Mouse (Mus musculus) kidney, embryonic 15.5 days (tissue): ENCODE measurements around the gene Il2ra. TPM values are rescaled to one million over a fixed set of nuclear protein-coding genes. Genes with fewer than 3 reads are reported as not detected.

ENCODE experiments used
- ATAC-seq: fragments of 200-750 bp; cut with Nextera tagmentation; replicated peaks from 2 replicates; pipeline ENCODE4 v1.8.0; 2017; ENCODE audit warnings: moderate TSS enrichment; ENCODE audit not compliant: low FRiP score
- H3K27ac ChIP-seq: fragments of 300-500 bp; sonication (generic); 2 replicates; pipeline ENCODE4 v1.5.1; 2015; ENCODE audit warnings: mild to moderate bottlenecking, inconsistent platforms
- H3K27me3 ChIP-seq: fragments of 300-500 bp; sonication (generic); 2 replicates; pipeline ENCODE4 v1.6.1; 2015; ENCODE audit warnings: inconsistent platforms
- H3K36me3 ChIP-seq: fragments of 300-500 bp; sonication (generic); 2 replicates; pipeline ENCODE4 v1.6.1; 2015; ENCODE audit warnings: inconsistent platforms
- H3K4me1 ChIP-seq: fragments of 300-500 bp; sonication (generic); 2 replicates; pipeline ENCODE4 v1.6.1; 2015; ENCODE audit warnings: inconsistent platforms
- H3K4me2 ChIP-seq: fragments of 300-500 bp; sonication (generic); 2 replicates; pipeline ENCODE4 v1.6.1; 2015; ENCODE audit warnings: moderate library complexity, mild to moderate bottlenecking, inconsistent platforms
- H3K4me3 ChIP-seq: fragments of 300-500 bp; sonication (generic); replicated peaks from 2 replicates; pipeline ENCODE4 v1.5.1; 2015; ENCODE audit warnings: mild to moderate bottlenecking, inconsistent platforms
- H3K9ac ChIP-seq: fragments of 300-500 bp; sonication (generic); 2 replicates; pipeline ENCODE4 v1.6.1; 2015; ENCODE audit warnings: mild to moderate bottlenecking, inconsistent platforms
- H3K9me3 ChIP-seq: fragments of 300-500 bp; sonication (generic); replicated peaks from 2 replicates; pipeline ENCODE4 v1.6.1; 2016; ENCODE audit warnings: inconsistent platforms
- WGBS: fragments of 180-500 bp; shearing (Covaris S2); methylation state at CpG from one replicate; pipeline ENCODE4 v1.1.7; 2015; ENCODE audit warnings: mixed read lengths; 5-methylcytosine and 5-hydroxymethylcytosine counted together
- polyA plus RNA-seq: library from polyadenylated mRNA; unstranded; fragments of >200 nt; fragmentation: Nextera tagmentation; extraction: Ambion mirVana; gene quantifications from 2 replicates; pipeline ENCODE4 v1.2.1, GENCODE M21; 2015

Gene Il2ra
- polyA plus RNA-seq, 1 experiment from 2014 or later, result not detected

DNA sequence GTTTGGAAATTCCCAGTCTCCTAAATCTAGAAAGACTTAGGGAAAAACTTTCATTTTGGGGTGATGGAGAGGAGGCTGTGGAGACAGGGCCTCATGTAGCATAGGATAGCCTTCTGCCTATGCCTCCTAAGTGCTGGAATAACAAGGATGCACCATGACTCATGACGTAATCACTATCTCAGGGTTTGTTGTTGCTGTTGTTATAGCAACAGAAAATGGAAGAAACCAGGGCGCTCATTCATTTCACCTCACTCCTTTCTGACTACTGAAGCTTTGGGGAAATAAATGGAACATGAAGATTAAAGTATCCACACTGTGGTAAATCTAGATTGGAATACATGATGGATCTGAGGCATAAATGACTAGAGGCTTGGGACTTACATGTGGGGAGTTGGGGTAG, 18.9 kb upstream of the Il2ra start:
- WGBS, result 90% methylated on average over 2 of the region's 2 CpGs

DNA sequence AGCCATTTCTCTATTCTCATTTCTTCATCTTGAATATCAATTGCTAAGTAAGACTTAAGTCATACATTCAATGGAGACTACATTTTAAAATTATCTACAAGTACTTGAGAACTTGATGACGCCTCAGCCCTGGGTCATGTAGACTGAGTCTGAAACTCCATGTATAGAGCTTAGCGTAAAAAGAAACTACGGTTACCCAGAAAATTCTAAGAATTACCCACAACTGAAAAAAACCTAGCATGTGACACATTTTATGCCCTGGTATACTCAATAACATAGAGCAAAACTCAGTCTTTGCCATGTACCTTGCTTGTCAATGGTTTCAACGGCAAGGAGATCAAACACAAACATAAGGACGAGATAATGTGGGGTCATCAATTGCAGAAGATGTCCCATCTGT, 16.7 kb upstream of the Il2ra start, which contains the start of gene Gm17490:
Gm17490 (minus strand) TSS at position 375 of the 400 bp plus-strand sequence.
- Histone ChIP-seq H3K4me1 (no peaks in the 10 kb centered on the region), H3K27me3 (no peaks in the 10 kb centered on the region), H3K9ac (no peak within 1 kb of the TSS), H3K36me3 (no peaks in the 10 kb centered on the region), H3K27ac (no peak within 1 kb of the TSS), H3K4me2 (no peak within 1 kb of the TSS), H3K4me3 (no peak within 1 kb of the TSS), H3K9me3 (no peaks in the 10 kb centered on the region)
- WGBS, result 92% methylated on average over 5 of the region's 5 CpGs
- ATAC-seq, result no peak

More for the DNA sequence above, 18.9 kb upstream of the Il2ra start:
- Histone ChIP-seq H3K9me3 (no peaks in the 10 kb centered on the region), H3K4me3 (no peak overlapping the region), H3K9ac (no peak overlapping the region), H3K36me3 (no peaks in the 10 kb centered on the region), H3K27ac (no peak overlapping the region), H3K4me1 (no peaks in the 10 kb centered on the region), H3K27me3 (no peaks in the 10 kb centered on the region), H3K4me2 (no peak overlapping the region)
- no peak for ATAC-seq

DNA sequence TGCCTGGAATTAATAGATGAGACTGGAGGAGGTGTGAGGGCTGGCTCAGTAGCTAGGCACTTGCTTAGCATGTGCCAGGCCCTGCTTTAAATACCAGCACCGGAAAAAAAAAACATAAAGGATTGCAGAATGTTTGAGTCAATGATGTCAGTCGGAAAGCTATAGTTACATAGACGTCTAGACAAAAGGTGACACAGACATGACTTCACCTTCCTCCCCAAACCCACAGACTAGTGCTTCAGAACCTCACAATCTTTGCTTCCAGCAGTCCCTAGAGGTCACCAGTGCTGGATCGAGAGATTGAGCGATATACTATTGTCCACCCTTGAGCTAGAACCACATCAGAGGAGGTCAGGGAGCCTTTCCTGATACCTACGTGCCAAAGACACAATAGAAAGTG, 7.6 kb upstream of the Il2ra start:
- no peak overlapping the region for H3K4me3 ChIP-seq
- no peak overlapping the region for H3K27ac ChIP-seq
- no peaks in the 10 kb centered on the region for H3K4me1 ChIP-seq
- 89% methylated on average over 6 of the region's 6 CpGs for WGBS
- no peaks in the 10 kb centered on the region for H3K9me3 ChIP-seq
- no peak for ATAC-seq
- no peaks in the 10 kb centered on the region for H3K27me3 ChIP-seq
- H3K4me2 ChIP-seq, result no peak overlapping the region
- no peak overlapping the region for H3K9ac ChIP-seq
- H3K36me3 ChIP-seq, result no peaks in the 10 kb centered on the region

DNA sequence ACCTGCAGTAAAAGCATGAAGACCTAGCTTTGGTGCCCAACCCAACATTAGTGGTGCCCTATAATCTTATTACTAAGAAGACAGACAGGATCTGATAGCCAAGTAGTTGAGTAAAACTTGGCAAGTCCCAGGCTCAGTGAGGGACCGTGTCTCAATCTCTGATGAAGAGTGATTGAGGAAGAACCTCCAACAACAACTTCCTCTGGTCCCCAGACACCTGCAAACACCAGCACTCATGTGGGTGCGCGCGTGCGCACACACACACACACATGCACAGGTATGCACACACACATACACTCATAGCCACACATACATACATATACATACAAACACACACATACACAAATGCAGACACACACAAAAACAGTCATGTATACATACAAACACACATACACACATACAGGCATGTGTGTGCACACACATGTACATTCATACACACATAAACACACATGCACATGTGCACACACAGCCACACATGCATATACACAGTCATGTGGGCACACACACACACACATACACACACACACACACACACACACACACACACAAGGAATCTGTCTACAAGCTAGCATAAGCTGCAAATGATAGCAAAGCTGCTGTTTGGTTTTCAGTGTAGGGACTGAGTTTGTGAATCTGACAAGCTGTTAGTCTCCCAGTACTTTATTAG, 7.0 kb upstream of the Il2ra start:
- WGBS, result 94% methylated on average over 5 of the region's 5 CpGs
- no peak for ATAC-seq
- no peak overlapping the region for H3K9ac ChIP-seq
- H3K27ac ChIP-seq, result no peak overlapping the region
- no peaks in the 10 kb centered on the region for H3K36me3 ChIP-seq
- no peak overlapping the region for H3K4me3 ChIP-seq
- no peaks in the 10 kb centered on the region for H3K4me1 ChIP-seq
- no peaks in the 10 kb centered on the region for H3K9me3 ChIP-seq
- no peak overlapping the region for H3K4me2 ChIP-seq
- no peaks in the 10 kb centered on the region for H3K27me3 ChIP-seq

DNA sequence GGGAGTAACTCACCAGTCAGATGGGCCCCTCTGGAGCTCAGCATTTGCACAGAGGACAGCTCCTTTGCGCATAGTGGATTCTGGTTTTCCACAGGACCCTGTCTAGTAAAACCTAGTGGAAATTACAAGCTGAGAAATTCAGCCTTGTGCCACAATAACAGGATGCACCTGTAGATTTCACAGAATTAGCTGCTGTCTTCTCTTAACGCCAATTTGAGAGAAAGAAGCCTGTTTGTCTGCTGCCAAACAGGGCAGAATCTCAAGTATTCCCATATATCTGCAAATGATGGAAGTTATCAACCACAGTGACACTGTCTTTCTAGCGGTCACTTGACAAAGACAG, 6.5 kb upstream of the Il2ra start:
- H3K9me3 ChIP-seq, result no peaks in the 10 kb centered on the region
- no peak for ATAC-seq
- H3K36me3 ChIP-seq, result no peaks in the 10 kb centered on the region
- H3K4me1 ChIP-seq, result no peaks in the 10 kb centered on the region
- no peak overlapping the region for H3K27ac ChIP-seq
- no peak overlapping the region for H3K4me2 ChIP-seq
- 82% methylated on average over 3 of the region's 3 CpGs for WGBS
- H3K27me3 ChIP-seq, result no peaks in the 10 kb centered on the region
- H3K9ac ChIP-seq, result no peak overlapping the region
- H3K4me3 ChIP-seq, result no peak overlapping the region

DNA sequence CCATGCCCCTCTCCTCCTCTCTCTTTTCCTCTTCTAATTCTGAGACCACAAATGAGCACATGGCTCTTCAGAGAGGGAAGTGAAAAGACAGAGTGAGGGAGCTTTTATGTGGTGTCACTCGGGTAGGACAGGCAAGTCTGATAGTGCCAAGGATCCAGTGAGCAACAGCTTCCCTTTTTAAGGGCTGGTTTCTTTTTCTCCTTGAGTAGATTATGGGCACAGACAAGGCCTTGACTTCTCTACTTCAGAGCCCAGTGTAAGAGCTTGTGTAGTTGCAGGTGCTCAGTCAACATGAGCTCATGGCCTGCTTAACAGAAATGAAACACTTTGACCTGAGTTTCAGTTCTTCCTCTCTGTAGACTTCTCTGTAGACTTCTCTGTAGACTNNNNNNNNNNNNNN, 5.5 kb upstream of the Il2ra start:
- Histone ChIP-seq H3K4me2 (no peak overlapping the region), H3K4me1 (no peaks in the 10 kb centered on the region), H3K36me3 (no peaks in the 10 kb centered on the region), H3K4me3 (no peak overlapping the region), H3K9ac (no peak overlapping the region), H3K27ac (no peak overlapping the region), H3K27me3 (no peaks in the 10 kb centered on the region), H3K9me3 (no peaks in the 10 kb centered on the region)
- 65% methylated on average over 1 of the region's 1 CpGs for WGBS
- no peak for ATAC-seq

DNA sequence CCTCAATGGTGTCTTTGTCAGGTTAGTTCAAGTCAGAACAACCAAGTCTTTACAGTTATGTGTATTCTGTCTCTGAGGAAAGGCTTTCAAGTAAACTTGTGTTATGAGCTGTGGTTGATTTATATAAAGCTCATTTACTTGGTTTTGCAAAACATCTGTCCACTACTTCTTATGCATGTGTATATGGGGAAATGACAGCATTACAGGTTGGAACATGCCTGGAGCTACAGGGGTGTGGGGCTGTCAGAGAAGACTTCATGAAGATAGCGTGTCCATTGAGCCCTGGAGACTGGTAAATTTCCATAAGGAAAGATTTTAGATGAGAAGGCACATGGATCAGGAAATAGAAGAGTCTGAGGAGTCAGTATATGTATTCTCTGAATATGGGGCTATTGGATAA, 1.4 kb downstream of the Il2ra start:
- 85% methylated on average over 1 of the region's 1 CpGs for WGBS
- H3K4me1 ChIP-seq, result no peaks in the 10 kb centered on the region
- H3K36me3 ChIP-seq, result no peaks in the 10 kb centered on the region
- no peaks in the 10 kb centered on the region for H3K27me3 ChIP-seq
- no peak overlapping the region for H3K9ac ChIP-seq
- H3K27ac ChIP-seq, result no peak overlapping the region
- ATAC-seq, result no peak
- H3K4me3 ChIP-seq, result no peak overlapping the region
- H3K9me3 ChIP-seq, result no peaks in the 10 kb centered on the region
- H3K4me2 ChIP-seq, result no peak overlapping the region

DNA sequence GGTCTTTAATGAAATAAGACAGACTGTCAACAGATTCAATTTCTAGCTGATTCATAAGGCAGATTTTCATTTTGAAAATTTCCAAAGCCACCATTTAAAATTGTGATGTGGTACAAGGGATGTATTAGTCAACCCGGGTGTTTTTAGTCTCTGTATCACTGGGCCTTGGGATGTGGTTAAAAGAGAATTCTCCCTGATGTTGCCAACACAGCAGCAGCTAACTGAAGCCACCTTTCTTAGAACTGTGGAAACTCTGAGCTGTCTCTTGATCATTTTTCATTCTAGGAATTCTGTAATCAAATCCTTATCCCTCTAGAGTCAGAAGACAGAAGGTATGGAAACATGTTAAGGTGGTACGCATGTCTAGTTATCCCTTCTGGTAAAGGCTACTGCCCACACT, 2.7 kb downstream of the Il2ra start:
- H3K9ac ChIP-seq, result no peak overlapping the region
- no peak overlapping the region for H3K27ac ChIP-seq
- no peaks in the 10 kb centered on the region for H3K4me1 ChIP-seq
- no peaks in the 10 kb centered on the region for H3K36me3 ChIP-seq
- H3K9me3 ChIP-seq, result no peaks in the 10 kb centered on the region
- no peaks in the 10 kb centered on the region for H3K27me3 ChIP-seq
- no peak overlapping the region for H3K4me3 ChIP-seq
- no peak for ATAC-seq
- H3K4me2 ChIP-seq, result no peak overlapping the region
- WGBS, result 86% methylated on average over 2 of the region's 2 CpGs

DNA sequence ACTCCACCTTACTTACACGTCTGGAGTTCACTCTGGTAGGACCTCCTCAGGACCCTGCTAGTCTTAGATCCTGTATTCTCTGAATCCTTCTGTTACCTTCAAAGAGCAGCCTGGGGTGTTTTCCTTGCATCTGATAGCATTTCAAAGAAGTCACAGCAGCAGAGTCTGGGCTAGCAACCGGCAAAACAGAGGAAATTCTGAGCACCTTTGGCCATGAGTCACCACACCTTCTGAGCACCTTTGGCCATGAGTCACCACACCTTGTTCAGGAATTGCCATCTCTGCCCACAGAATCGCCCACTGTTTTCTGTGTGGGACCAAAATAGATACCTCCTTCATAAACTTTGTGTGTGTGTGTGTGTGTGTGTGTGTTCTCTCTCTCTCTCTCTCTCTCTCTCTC, 8.9 kb downstream of the Il2ra start:
- H3K4me3 ChIP-seq, result no peak overlapping the region
- H3K4me1 ChIP-seq, result no peaks in the 10 kb centered on the region

DNA sequence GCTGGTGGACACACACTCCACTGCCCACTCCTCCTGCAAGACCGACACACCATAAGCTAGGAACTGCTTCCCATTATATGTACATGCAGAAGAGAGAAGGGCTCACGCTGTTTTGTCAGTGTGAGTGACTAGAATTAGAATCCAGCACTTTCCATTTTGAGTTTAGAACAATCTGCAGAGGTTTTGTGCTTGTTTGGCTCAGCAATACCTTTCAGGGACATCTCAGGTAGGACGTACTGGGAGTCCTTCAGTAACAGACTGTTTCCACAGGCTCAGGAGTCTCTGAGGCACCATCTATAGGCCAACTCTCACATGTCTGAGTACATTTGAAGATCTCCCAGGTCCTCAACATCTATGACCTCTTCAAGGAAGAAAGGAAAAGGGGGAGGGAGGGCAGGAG, 9.6 kb downstream of the Il2ra start:
- H3K4me1 ChIP-seq, result no peaks in the 10 kb centered on the region
- no peak overlapping the region for H3K9ac ChIP-seq
- no peaks in the 10 kb centered on the region for H3K36me3 ChIP-seq
- no peak overlapping the region for H3K27ac ChIP-seq
- H3K9me3 ChIP-seq, result no peaks in the 10 kb centered on the region
- H3K4me2 ChIP-seq, result no peak overlapping the region
- no peaks in the 10 kb centered on the region for H3K27me3 ChIP-seq
- H3K4me3 ChIP-seq, result no peak overlapping the region
- WGBS, result 89% methylated on average over 3 of the region's 3 CpGs
- no peak for ATAC-seq

More for the DNA sequence above, 8.9 kb downstream of the Il2ra start:
- no peaks in the 10 kb centered on the region for H3K27me3 ChIP-seq
- no peaks in the 10 kb centered on the region for H3K36me3 ChIP-seq
- no peaks in the 10 kb centered on the region for H3K9me3 ChIP-seq
- 53% methylated on average over 3 of the region's 3 CpGs for WGBS
- no peak overlapping the region for H3K4me2 ChIP-seq
- no peak overlapping the region for H3K27ac ChIP-seq
- no peak overlapping the region for H3K9ac ChIP-seq
- no peak for ATAC-seq

DNA sequence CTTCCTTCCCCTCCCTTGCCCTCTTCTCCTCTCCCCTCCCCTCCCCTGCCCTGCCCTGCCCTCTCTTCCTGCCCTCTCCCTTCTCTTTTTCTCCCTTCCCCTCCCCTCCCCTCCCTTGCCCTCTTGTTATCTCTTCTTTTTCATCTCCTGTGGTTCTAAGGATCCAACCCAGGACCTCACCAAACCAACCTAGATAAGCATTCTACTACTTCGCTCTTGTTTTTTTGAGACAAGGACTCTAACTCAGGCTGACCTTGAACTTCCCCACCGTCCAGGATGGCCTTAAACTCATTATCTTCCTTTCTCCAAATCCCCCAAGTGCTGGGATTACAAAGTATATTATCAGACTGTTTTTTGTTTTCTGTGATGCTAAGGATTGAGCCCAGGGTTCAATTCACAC, 10.2 kb downstream of the Il2ra start:
- no peak overlapping the region for H3K4me2 ChIP-seq
- no peak overlapping the region for H3K9ac ChIP-seq
- no peak overlapping the region for H3K4me3 ChIP-seq
- no peak for ATAC-seq
- 76% methylated on average over 2 of the region's 2 CpGs for WGBS
- H3K27ac ChIP-seq, result no peak overlapping the region
- no peaks in the 10 kb centered on the region for H3K4me1 ChIP-seq
- H3K9me3 ChIP-seq, result no peaks in the 10 kb centered on the region
- H3K27me3 ChIP-seq, result no peaks in the 10 kb centered on the region
- H3K36me3 ChIP-seq, result no peaks in the 10 kb centered on the region

DNA sequence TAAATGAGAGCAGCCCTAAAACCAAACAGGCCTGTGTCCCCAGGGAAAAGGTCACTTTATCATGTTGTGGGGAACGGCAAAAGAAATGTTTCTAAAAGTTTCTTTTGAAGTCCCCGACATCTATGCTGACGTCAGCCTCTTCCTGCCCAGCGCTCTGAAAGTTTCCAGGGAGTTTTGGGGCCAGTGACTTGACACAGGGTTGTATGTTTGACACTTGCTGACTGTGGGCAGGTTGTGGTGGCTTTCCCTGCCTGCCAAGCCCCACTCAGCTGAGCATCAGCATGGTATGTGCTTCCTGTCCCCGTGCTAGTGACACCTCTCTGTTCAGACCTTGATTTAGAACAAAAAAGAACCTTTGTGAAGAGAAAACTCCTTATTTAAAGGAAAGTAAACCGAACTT, 10.7 kb downstream of the Il2ra start:
- no peak overlapping the region for H3K9ac ChIP-seq
- H3K36me3 ChIP-seq, result no peaks in the 10 kb centered on the region
- WGBS, result 47% methylated on average over 6 of the region's 6 CpGs
- no peak overlapping the region for H3K4me2 ChIP-seq
- H3K27ac ChIP-seq, result no peak overlapping the region
- H3K4me3 ChIP-seq, result no peak overlapping the region
- no peaks in the 10 kb centered on the region for H3K4me1 ChIP-seq
- ATAC-seq, result no peak
- no peaks in the 10 kb centered on the region for H3K27me3 ChIP-seq
- no peaks in the 10 kb centered on the region for H3K9me3 ChIP-seq

DNA sequence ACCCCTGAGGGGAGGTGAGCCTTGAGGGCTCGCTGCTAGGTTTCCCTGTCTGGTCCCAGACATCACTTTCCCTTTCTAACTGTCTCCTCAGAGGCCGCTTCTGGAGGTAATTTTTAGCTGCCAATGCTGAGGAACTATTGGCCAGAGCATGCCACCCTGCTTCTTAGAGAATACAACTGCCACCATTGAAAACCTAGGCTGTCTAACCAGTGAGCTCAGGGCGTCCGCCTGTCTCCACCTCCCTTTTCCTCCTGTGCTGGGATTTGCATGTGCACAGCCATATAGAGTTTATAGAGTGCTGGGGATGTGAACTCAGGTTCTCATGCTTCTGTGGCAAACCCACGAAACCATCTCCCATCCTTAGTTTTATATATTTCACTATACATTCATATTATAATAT, 11.2 kb downstream of the Il2ra start:
- H3K4me1 ChIP-seq, result no peaks in the 10 kb centered on the region
- no peak overlapping the region for H3K4me2 ChIP-seq
- no peaks in the 10 kb centered on the region for H3K36me3 ChIP-seq
- no peak overlapping the region for H3K9ac ChIP-seq
- H3K27me3 ChIP-seq, result no peaks in the 10 kb centered on the region
- no peaks in the 10 kb centered on the region for H3K9me3 ChIP-seq
- ATAC-seq, result no peak
- WGBS, result 82% methylated on average over 5 of the region's 5 CpGs
- H3K4me3 ChIP-seq, result no peak overlapping the region
- no peak overlapping the region for H3K27ac ChIP-seq
